Mouse (Mus musculus) E14TG2a.4 (cell line): ENCODE measurements at regions not wholly inside any gene's neighbourhood (a gene's known extent, or its start where the extent isn't known, plus 50 kb on each side); places are given as distances from the start of the nearest gene placed in this dataset.
"Not testable (repeated sequence)": the region's sequence is repeated elsewhere in the genome, so short reads cannot be mapped to it uniquely, and the experiment has no call there.

Source experiments
- H3K27me3 ChIP-seq: 2 replicates; pipeline ENCODE4 v1.6.1; 2014; ENCODE audit warnings: low read length, control low read depth; ENCODE audit not compliant: insufficient read depth
- H3K36me3 ChIP-seq: 2 replicates; pipeline ENCODE4 v1.6.1; 2014; ENCODE audit warnings: low read length, control low read depth; ENCODE audit not compliant: insufficient read depth
- H3K4me1 ChIP-seq: replicated peaks from 2 replicates; pipeline ENCODE4 v1.6.1; 2014; ENCODE audit warnings: low read depth, low read length, control low read depth
- H3K4me3 ChIP-seq: replicated peaks from 2 replicates; pipeline ENCODE4 v1.5.1; 2014; ENCODE audit warnings: mild to moderate bottlenecking, low read length
- H3K9me3 ChIP-seq: 2 replicates; pipeline ENCODE4 v1.6.1; 2014; ENCODE audit warnings: low read length, control low read depth
- CTCF ChIP-seq: conservative IDR thresholded peaks from 2 replicates; pipeline ENCODE4 v1.5.1; 2014; ENCODE audit warnings: low read length
- NANOG ChIP-seq: IDR thresholded peaks from 2 replicates; pipeline ENCODE4 v1.6.1; 2014; ENCODE audit warnings: borderline replicate concordance, low read length, mixed read lengths
- POU5F1 ChIP-seq: IDR thresholded peaks from 2 replicates; pipeline ENCODE4 v1.6.1; 2014; ENCODE audit warnings: low read length, borderline replicate concordance

GRCm38 (mm10) chr2:42794776-42795175 is 141.4 kb upstream of the Lrp1b start:
- Histone ChIP-seq H3K27me3 (no peaks in the 10 kb centered on the region), H3K4me1 (no peaks in the 10 kb centered on the region), H3K4me3 (no peak overlapping the region), H3K9me3 (no peaks in the 10 kb centered on the region), H3K36me3 (no peaks in the 10 kb centered on the region)
- no peak for TF ChIP-seq POU5F1
- no peak for TF ChIP-seq NANOG
- TF ChIP-seq CTCF: no peak

- H3K36me3 ChIP-seq: no peaks in the 10 kb centered on the region
- H3K4me1 ChIP-seq: no peaks in the 10 kb centered on the region
- no peaks in the 10 kb centered on the region for H3K9me3 ChIP-seq
- H3K4me3 ChIP-seq: no peak overlapping the region
- H3K27me3 ChIP-seq: no peaks in the 10 kb centered on the region
- TF ChIP-seq NANOG (no peak), POU5F1 (no peak)
Measured at GRCm38 (mm10) chr2:42784065-42784464, 130.6 kb upstream of the Lrp1b start.

- not testable (repeated sequence) for H3K4me3 ChIP-seq, H3K27me3 ChIP-seq, H3K4me1 ChIP-seq, H3K9me3 ChIP-seq, H3K36me3 ChIP-seq
- 0 out of 2 replicates have a peak, but pooled peaks have one; percentile 16 for TF ChIP-seq NANOG
Measured at GRCm38 (mm10) chr2:42740513-42740912, 87.1 kb upstream of the Lrp1b start.
